Mouse (Mus musculus): ENCODE data around the gene Otud4. TPM values are rescaled to one million over a fixed set of nuclear protein-coding genes. Genes with fewer than 3 reads are reported as not detected.
"Not testable (repeated sequence)": the region's sequence is repeated elsewhere in the genome, so short reads cannot be mapped to it uniquely, and the experiment has no call there.

Gene Otud4
- polyA plus RNA-seq, 1 experiment from 2014 or later: 11.6 TPM

DNA sequence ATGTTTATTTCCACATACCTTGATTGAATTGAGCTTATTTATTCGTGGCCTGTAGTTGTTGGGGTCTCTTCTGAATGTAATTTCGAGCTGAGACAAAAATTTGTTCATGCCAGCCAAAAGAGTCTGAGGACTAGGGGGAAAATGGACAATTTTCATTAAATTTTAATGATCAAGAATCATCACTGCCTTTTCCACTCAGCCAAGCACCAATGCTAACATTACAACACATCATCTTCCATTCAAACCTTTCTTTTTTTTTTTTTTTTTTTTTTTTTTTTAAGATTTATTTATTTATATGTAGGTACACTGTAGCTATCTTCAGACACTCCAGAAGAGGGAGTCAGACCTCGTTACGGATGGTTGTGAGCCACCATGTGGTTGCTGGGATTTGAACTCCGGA lies 46.5 kb downstream of the Otud4 start:
- H3K27ac ChIP-seq; H3K4me1 ChIP-seq (replicated peaks); ATAC-seq (replicated peaks; ENCODE audit: insufficient number of reproducible peaks, insufficient read depth, low FRiP score, low read depth); H3K9me3 ChIP-seq (replicated peaks); H3K4me2 ChIP-seq; H3K9ac ChIP-seq; H3K27me3 ChIP-seq; H3K4me3 ChIP-seq: not testable (repeated sequence)
- H3K36me3 ChIP-seq: peaks cover 71% of the 10 kb centered on the region
- WGBS: 90% methylated on average over 5 of the region's 5 CpGs

DNA sequence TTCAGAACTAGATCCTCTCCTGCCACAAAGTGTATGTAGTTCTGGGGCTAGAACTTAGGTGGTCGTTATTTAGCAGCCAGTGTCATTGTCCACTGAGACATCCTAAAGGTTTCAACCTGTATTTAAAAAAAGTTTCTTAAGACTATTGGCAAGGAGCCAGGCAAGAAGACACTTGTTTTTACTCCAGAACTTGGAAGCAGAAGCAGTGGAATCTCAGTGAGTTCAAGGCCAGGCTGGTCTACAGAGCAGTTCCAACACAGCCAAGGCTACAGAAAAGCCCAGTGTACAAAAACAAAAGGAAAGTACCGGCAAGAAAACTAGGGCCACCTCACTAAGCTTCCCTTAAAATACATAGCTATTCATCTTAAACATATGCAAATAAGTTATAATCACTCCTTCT lies 53.1 kb downstream of the Otud4 start:
- WGBS: 86% methylated on average over 2 of the region's 2 CpGs
- Histone ChIP-seq H3K9ac (no peak overlapping the region), H3K9me3 (replicated peaks) (no peaks in the 10 kb centered on the region), H3K4me2 (no peak overlapping the region), H3K27ac (no peak overlapping the region), H3K4me1 (replicated peaks) (no peaks in the 10 kb centered on the region), H3K27me3 (no peaks in the 10 kb centered on the region), H3K36me3 (peaks cover 66% of the 10 kb centered on the region), H3K4me3 (no peak overlapping the region)
- ATAC-seq (replicated peaks; ENCODE audit: insufficient number of reproducible peaks, insufficient read depth, low FRiP score, low read depth): no peak

DNA sequence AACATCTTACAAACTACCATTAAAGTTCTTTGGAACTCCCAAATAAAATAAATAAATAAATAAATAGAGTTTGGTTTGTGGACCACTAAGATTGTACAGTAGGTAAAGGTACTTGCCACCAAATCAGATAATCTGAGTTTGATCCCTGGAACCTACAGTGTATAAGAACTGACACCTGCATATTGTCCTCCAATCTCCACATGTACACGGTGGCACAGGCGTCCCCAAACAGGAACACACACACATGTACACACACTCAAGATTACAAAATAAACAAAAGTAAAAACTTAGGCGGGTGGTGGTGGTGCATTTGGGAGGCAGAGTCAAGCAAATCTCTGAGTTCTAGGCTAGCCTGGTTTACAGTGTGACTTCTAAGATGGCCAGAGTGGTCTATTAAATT lies 67.3 kb downstream of the Otud4 start:
- no peaks in the 10 kb centered on the region for H3K9me3 ChIP-seq (replicated peaks)
- no peak overlapping the region for H3K27ac ChIP-seq
- H3K4me1 ChIP-seq (replicated peaks): peaks cover 5% of the 10 kb centered on the region; the same call in 1 of the 2 replicates
- no peaks in the 10 kb centered on the region for H3K27me3 ChIP-seq
- no peak overlapping the region for H3K9ac ChIP-seq
- 95% methylated on average over 3 of the region's 3 CpGs for WGBS
- ATAC-seq (replicated peaks; ENCODE audit: insufficient number of reproducible peaks, insufficient read depth, low FRiP score, low read depth): no peak
- H3K4me3 ChIP-seq: no peak overlapping the region
- no peak overlapping the region for H3K4me2 ChIP-seq
- peaks cover 46% of the 10 kb centered on the region for H3K36me3 ChIP-seq

DNA sequence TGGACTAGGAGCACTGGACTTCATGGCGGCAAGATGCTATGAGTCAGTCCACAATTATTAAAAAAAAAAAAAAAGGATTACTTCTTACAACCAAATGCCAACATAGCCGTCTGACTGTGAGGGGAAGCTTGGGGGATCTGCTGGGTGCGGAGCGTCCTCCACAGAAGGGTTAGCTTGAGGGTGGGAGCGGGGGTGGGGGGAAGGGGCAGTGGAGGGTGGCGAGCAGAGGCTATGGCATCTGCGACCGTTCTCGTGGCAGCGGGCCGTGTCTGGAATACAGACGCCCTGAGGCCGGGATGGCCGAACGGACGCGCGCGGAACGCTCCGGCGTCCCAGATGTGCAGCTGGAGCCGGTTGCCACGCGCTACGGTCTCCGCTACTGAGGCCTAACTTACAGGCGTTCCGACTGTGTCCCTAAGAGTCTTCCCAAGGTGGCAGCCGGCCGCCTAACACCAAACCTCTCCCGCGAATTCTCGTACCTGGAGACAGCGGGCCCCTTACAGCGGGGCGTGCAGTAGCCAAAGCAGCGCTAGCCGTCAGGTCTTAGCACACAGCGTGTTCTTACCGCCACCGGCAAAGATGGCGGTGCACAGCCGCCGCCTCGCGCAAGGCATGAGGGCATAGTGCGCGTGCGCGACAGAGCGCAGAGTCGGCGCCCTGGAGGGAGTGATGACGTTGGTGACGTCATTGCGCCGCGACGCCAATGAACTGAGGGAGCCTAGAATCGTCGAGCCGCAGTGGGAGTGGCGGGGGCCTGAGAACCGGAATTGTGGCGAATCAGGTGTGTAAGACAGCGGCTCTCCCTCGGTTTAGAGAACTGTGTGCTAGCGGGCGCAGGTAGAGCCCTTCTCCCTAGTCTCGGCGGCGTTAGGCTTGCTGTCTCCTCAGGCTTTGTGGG lies 71.9 kb downstream of the Otud4 start, which contains the start of the genes Abce1 and Anapc10:
Abce1 (minus strand) TSS at position 677 of the 898 bp plus-strand sequence.
Anapc10 (plus strand) TSS at position 757 of the 898 bp plus-strand sequence.
- H3K27ac ChIP-seq: peak within 1 kb of the TSS; percentile 86
- under 1% methylated on average over 73 of the region's 73 CpGs for WGBS
- peaks cover 8% of the 10 kb centered on the region; the same call in 1 of the 2 replicates for H3K4me1 ChIP-seq (replicated peaks)
- peak within 1 kb of the TSS; percentile 83 for H3K4me3 ChIP-seq
- H3K9me3 ChIP-seq (replicated peaks): no peaks in the 10 kb centered on the region
- H3K27me3 ChIP-seq: no peaks in the 10 kb centered on the region
- peak within 1 kb of the TSS; percentile 81 for H3K4me2 ChIP-seq
- ATAC-seq (replicated peaks; ENCODE audit: insufficient number of reproducible peaks, insufficient read depth, low FRiP score, low read depth): peak; percentile 97
- H3K9ac ChIP-seq: peak within 1 kb of the TSS; percentile 85
- H3K36me3 ChIP-seq: peaks cover 15% of the 10 kb centered on the region

DNA sequence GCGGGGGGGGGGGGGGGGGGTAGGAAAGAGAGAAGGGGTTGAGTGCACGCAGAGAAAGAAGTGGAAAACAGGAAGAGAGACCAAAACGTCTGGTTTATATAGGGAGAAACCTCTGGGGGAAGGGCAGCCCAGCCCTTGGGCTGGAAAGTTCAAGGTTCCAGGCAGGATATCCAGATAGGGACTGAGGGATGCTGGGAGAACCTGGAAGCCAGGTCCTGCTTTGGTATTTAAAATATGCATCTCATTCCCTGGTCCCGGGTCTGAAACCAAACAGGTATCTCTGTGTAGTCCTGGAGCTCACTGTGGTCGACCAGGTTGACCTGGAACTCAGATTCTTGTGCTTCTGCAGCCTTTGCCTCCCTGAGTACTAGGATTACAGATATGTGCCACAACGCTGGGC lies 73.3 kb downstream of the Otud4 start:
- Histone ChIP-seq H3K9ac (no peak overlapping the region), H3K4me3 (no peak overlapping the region), H3K4me1 (replicated peaks) (peaks cover 8% of the 10 kb centered on the region; the same call in 1 of the 2 replicates), H3K9me3 (replicated peaks) (no peaks in the 10 kb centered on the region), H3K27ac (no peak overlapping the region), H3K4me2 (peak overlapping the region; percentile 49), H3K27me3 (no peaks in the 10 kb centered on the region), H3K36me3 (peaks cover 16% of the 10 kb centered on the region)
- no peak for ATAC-seq (replicated peaks; ENCODE audit: insufficient number of reproducible peaks, insufficient read depth, low FRiP score, low read depth)
- WGBS: 37% methylated on average over 6 of the region's 6 CpGs

DNA sequence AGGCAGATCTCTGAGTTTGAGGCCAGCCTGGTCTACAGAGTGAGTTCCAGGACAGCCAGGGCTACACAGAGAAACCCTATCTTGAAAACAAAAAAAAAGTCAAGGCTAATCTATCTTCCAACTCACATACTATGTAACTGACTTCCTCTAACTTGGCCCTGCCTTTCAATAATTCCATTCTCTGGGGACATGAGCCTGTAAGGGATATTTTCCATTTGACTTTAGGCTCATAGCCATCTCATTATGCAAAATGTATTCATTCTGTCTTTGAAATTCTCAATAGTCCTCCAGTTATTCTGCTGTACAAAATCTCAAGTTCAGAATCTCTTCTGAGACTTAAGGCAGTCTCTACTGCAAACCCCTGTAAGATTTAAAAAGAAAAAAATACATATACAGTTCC lies 82.1 kb downstream of the Otud4 start:
- Histone ChIP-seq H3K27ac (no peak overlapping the region), H3K4me2 (no peak overlapping the region), H3K9ac (no peak overlapping the region), H3K27me3 (no peaks in the 10 kb centered on the region), H3K4me3 (no peak overlapping the region), H3K4me1 (replicated peaks) (no peaks in the 10 kb centered on the region), H3K9me3 (replicated peaks) (no peaks in the 10 kb centered on the region), H3K36me3 (peaks cover 30% of the 10 kb centered on the region)
- no peak for ATAC-seq (replicated peaks; ENCODE audit: insufficient number of reproducible peaks, insufficient read depth, low FRiP score, low read depth)

DNA sequence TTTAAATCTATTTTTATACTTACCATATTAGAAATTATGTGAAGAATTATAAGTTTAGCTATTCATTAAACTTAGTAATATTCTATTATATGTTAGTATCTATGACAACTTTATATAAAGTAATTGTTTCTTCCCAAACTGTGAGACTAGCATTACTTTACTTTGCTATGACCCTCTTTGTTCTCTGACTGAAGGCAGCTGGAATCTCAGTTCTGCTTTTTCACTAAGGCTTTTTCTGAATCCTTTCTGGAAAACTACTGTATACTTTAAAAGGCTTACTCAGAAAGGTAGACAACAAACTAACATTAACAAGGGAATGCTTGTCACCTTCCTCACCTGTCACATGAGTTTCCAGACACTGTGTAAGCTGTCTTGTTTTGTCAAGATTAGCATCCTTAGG lies 83.9 kb downstream of the Otud4 start:
- Histone ChIP-seq H3K27me3 (no peaks in the 10 kb centered on the region), H3K4me2 (no peak overlapping the region), H3K27ac (no peak overlapping the region), H3K9me3 (replicated peaks) (no peaks in the 10 kb centered on the region), H3K9ac (no peak overlapping the region), H3K4me1 (replicated peaks) (no peaks in the 10 kb centered on the region), H3K4me3 (no peak overlapping the region), H3K36me3 (peaks cover 23% of the 10 kb centered on the region)
- ATAC-seq (replicated peaks; ENCODE audit: insufficient number of reproducible peaks, insufficient read depth, low FRiP score, low read depth): no peak

DNA sequence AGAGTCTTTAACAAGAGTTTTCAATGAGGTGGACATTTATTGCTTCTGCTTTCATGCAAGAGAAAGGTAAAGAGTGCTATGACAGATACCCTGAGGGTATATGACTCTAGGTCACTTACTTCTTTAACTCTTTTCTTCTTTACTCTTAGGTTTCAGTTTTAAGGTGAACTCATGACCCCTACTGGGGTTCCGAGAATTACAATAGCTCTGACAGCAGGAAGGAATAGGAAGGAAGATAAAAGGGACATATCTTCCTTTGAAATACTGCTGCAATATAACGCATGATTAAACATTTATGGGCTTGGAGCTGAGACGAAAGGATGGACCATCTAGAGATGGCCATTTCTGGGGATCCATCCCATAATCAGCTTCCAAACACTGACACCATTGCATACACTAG lies 85.2 kb downstream of the Otud4 start:
- no peak for ATAC-seq (replicated peaks; ENCODE audit: insufficient number of reproducible peaks, insufficient read depth, low FRiP score, low read depth)

More for the DNA sequence above, 85.2 kb downstream of the Otud4 start:
- 69% methylated on average over 3 of the region's 3 CpGs for WGBS
- Histone ChIP-seq H3K9me3 (replicated peaks) (no peaks in the 10 kb centered on the region), H3K4me3 (no peak overlapping the region), H3K36me3 (peaks cover 23% of the 10 kb centered on the region), H3K9ac (no peak overlapping the region), H3K4me1 (replicated peaks) (no peaks in the 10 kb centered on the region), H3K27me3 (no peaks in the 10 kb centered on the region), H3K27ac (no peak overlapping the region), H3K4me2 (no peak overlapping the region)

Other genes starting within 250 kb of the Otud4 start
- 17.9 and 22.2 TPM in 2 replicates for gene Smad1, start 240.1 kb upstream of the Otud4 start, polyA plus RNA-seq (2015; fragmentation: Nextera tagmentation; extraction: Ambion mirVana)
- gene Abce1, start 72.1 kb downstream of the Otud4 start, polyA plus RNA-seq (2015; fragmentation: Nextera tagmentation; extraction: Ambion mirVana): 58.2 and 65.0 TPM in 2 replicates
- gene Anapc10, start 72.2 kb downstream of the Otud4 start, polyA plus RNA-seq (2015; fragmentation: Nextera tagmentation; extraction: Ambion mirVana): 19.8 and 20.5 TPM in 2 replicates

All from heart, embryonic 15.5 days (tissue).